Mouse (Mus musculus): ENCODE results near the gene Tbl1xr1. TPM values are rescaled to one million over a fixed set of nuclear protein-coding genes. Genes with fewer than 3 reads are reported as not detected.

The Tbl1xr1 gene
- total RNA-seq, 2 experiments from 2014 or later, result 61.0 to 74.9 TPM

- no peak for DNase-seq
Measured at GRCm38 (mm10) chr3:22141984-22142719, 65.7 kb downstream of the Tbl1xr1 start.

GRCm38 (mm10) chr3:22142846-22143641, 66.6 kb downstream of the Tbl1xr1 start:
- no peak for DNase-seq

GRCm38 (mm10) chr3:22144255-22144654, 67.8 kb downstream of the Tbl1xr1 start:
- peak; percentile 37 to 44 for DNase-seq

- peak in 1 of 2 experiments; percentile 51 for DNase-seq
Measured at GRCm38 (mm10) chr3:22147433-22147927, 71.0 kb downstream of the Tbl1xr1 start.

GRCm38 (mm10) chr3:22148306-22148932, 72.0 kb downstream of the Tbl1xr1 start:
- no peak for DNase-seq

GRCm38 (mm10) chr3:22150872-22151530, 74.5 kb downstream of the Tbl1xr1 start:
- DNase-seq, result no peak

GRCm38 (mm10) chr3:22152773-22153172, 76.3 kb downstream of the Tbl1xr1 start:
- no peak for DNase-seq

- no peak for DNase-seq
Measured at GRCm38 (mm10) chr3:22154522-22154921, 78.1 kb downstream of the Tbl1xr1 start.

GRCm38 (mm10) chr3:22156397-22156796, 79.9 kb downstream of the Tbl1xr1 start:
- no peak for DNase-seq

GRCm38 (mm10) chr3:22162948-22163347, 86.5 kb downstream of the Tbl1xr1 start:
- DNase-seq, result no peak

- DNase-seq, result no peak
Measured at GRCm38 (mm10) chr3:22167856-22168255, 91.4 kb downstream of the Tbl1xr1 start.

GRCm38 (mm10) chr3:22168432-22168831, 92.0 kb downstream of the Tbl1xr1 start:
- no peak for DNase-seq

GRCm38 (mm10) chr3:22171526-22171925, 95.1 kb downstream of the Tbl1xr1 start:
- DNase-seq, result no peak

GRCm38 (mm10) chr3:22172410-22172809, 96.0 kb downstream of the Tbl1xr1 start:
- DNase-seq, result no peak

GRCm38 (mm10) chr3:22173171-22173570, 96.7 kb downstream of the Tbl1xr1 start:
- no peak for DNase-seq

GRCm38 (mm10) chr3:22174232-22174631, 97.8 kb downstream of the Tbl1xr1 start:
- no peak for DNase-seq

GRCm38 (mm10) chr3:22180076-22180475, 103.6 kb downstream of the Tbl1xr1 start:
- DNase-seq, result no peak

GRCm38 (mm10) chr3:22181026-22181425, 104.6 kb downstream of the Tbl1xr1 start:
- DNase-seq, result no peak

- DNase-seq, result no peak
Measured at GRCm38 (mm10) chr3:22185265-22185664, 108.8 kb downstream of the Tbl1xr1 start.

- peak; percentile 18 to 42 for DNase-seq
Measured at GRCm38 (mm10) chr3:22190498-22190897, 114.0 kb downstream of the Tbl1xr1 start.

GRCm38 (mm10) chr3:22192931-22193330, 116.5 kb downstream of the Tbl1xr1 start:
- no peak for DNase-seq

- no peak for DNase-seq
Measured at GRCm38 (mm10) chr3:22194185-22194856, 117.9 kb downstream of the Tbl1xr1 start.

Measured in heart, adult 18-20 months (tissue).